Mouse (Mus musculus) erythroid progenitor cell, adult 5-6 weeks (primary cell): ENCODE measurements around the gene Rnf225. TPM values are rescaled to one million over a fixed set of nuclear protein-coding genes. Genes with fewer than 3 reads are reported as not detected.
"Not testable (repeated sequence)": the region's sequence is repeated elsewhere in the genome, so short reads cannot be mapped to it uniquely, and the experiment has no call there.

Experiments
- ATAC-seq: replicated peaks from 2 replicates; pipeline ENCODE4 v1.8.0; 2016; ENCODE audit warnings: moderate number of reproducible peaks, mild to moderate bottlenecking, moderate TSS enrichment, inconsistent platforms; ENCODE audit not compliant: poor library complexity, low FRiP score, severe bottlenecking
- total RNA-seq, 2 experiments: library from RNA; stranded (forward) in 1 of 2; stranded (reverse) in 1 of 2; fragments of 150-400 nt in 1 of 2; fragments of 186-747, 209-891 nt in 1 of 2; gene quantifications; 2 replicates each; pipeline versions ENCODE4 v1.2.3 to v1.2.4; 2015 to 2017; ENCODE audit warnings: low replicate concordance in 2 of 2

Rnf225 gene
- total RNA-seq, 2 experiments from 2014 or later = 0.42 TPM; not detected in 1

- no peak for ATAC-seq
Observed at GRCm38 (mm10) chr7:12926316-12926715, 900 bp upstream of the Rnf225 start.

DNA sequence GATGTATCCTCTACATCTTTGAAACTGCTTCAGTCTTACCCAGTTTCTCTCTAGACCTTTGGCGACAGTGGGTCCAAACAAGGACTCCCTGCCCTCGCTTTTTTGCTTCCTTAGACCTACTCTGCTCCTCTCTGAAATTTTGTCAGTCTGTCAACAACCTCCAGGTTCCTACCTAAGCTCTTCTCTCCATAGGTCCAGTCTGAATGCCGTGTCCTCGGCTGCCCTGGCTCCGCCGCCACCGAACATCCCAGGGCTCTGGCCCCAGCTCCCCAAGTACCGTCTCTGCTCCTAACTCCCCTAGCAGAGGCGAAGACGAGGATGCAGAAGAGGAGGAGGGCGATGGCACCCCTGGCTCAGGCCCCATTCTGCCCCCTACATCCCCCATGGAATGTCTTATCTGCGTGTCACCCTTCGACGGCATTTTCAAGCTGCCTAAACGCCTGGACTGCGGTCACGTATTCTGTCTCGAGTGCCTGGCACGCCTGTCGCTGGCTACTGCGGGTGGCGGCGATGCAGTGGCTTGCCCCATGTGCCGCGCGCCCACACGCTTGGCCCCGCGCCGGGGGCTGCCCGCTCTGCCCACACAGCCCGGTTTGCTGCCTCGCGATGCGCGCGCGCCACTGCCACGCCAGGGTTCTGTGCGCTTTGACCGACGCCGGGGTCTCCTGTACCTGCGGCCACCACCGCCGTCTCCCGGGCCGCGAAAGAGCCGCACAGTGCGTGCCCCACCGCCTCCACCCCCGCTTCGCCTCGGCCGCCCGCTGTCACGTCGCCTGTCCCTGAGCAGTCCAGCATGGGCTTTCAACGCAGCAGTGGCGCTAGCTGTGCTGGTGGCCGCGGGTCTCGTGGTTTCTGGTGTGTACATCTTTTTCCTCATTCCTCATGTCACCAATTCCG, 725 bp downstream of the Rnf225 start:
- ATAC-seq = no peak

DNA sequence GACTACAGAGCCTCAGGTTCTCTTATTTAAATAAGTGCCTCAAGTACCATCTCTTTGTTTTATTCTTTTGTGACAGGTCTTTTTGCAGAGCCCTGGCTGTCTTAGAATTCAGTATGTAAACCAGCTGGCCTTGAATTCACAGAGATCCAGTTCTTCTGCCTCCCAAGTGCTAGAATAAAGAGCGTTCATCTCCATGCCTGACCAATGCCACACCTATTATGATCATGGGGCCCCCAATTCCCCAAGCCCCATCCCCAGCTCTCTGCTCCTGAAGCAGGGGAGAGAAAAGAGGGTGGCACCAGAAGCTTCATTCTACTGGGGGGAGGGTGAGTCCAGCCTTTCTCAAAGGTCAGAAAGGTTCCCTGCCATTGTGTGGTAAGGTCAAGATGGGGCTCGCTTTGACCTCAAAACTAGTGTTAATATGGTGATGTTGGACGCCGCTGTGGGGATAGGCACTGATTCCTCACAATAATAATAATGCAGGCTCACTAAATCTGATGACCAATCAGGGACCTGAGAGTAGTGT, 6.5 kb downstream of the Rnf225 start:
- ATAC-seq = no peak

DNA sequence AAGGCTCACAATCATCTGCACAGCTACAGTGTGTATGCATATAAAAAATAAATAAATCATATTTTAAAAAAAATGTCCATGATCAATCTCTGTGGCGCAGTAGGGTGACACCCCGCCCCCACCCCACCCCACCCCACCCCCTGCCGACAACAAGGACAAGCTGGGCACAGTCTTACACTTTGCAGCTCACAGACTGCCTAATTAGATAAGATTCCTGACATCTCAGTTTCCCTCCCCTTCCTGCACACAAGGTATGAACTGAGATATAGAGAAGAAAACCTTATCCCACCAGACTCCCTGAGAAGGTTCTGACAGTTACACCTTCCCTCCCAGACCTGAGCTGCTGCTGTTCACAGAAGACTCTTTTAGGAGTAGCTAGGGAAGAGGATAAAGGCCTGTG, 7.6 kb downstream of the Rnf225 start:
- no peak for ATAC-seq

DNA sequence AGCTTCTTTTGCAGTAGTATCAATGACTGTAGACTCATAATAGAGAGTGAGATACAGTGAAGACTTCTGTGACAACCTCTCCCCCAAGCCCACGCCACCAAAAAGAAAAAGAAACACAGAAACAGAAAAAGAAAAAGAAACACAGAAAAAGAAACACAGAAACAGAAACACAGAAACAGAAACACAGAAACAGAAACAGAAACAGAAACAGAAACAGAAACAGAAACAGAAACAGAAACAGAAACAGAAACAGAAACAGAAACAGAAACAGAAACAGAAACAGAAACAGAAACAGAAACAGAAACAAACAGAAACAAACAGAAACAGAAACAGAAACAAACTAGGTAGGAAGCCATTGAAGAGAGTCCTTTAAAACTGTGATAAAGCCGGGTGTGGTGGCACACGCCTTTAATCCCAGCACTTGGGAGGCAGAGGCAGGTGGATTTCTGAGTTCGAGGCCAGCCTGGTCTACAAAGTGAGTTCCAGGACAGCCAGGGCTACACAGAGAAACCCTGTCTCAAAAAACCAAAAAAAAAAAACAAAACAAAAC, 10.1 kb downstream of the Rnf225 start:
- not testable (repeated sequence) for ATAC-seq

DNA sequence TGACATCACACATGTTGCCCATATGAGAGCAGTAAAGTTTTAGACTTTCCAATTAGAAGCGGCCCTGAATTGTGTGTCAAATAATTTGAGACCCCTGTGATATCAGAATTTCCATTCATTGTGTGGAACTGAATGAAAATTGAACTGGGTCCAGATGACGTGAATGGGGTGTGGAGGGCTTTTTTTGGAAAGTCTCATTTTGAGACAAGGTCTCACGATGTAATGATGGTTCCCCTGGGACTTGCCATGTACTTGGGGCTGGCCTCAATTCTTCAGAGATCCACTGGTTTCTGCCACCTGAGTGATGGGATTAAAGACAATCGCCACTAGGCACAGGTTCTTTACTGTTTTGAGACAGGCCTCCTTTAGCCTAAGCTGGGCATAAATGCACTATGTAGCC, 13.4 kb downstream of the Rnf225 start:
- no peak for ATAC-seq

DNA sequence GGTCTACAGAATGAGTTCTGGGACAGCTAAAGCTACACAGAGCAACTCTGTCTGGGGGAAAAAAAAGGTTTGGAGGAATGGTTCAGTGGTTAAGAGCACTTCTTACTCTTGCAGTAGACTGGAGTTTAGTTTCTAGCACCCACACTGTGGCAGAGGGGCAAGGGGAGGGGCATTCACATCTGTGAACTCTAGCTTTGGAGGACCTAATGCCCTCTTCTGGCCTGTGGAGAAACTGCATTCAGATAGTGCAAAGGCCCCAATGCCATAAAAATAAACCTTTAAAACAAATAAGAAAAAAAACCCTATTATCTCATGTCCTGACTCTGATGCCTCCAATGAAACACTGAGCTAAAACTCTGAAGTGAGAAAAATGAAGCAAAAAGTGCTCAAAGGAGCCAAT, 16.3 kb downstream of the Rnf225 start:
- ATAC-seq = peak; percentile 65; the same call in 1 of the 2 replicates

DNA sequence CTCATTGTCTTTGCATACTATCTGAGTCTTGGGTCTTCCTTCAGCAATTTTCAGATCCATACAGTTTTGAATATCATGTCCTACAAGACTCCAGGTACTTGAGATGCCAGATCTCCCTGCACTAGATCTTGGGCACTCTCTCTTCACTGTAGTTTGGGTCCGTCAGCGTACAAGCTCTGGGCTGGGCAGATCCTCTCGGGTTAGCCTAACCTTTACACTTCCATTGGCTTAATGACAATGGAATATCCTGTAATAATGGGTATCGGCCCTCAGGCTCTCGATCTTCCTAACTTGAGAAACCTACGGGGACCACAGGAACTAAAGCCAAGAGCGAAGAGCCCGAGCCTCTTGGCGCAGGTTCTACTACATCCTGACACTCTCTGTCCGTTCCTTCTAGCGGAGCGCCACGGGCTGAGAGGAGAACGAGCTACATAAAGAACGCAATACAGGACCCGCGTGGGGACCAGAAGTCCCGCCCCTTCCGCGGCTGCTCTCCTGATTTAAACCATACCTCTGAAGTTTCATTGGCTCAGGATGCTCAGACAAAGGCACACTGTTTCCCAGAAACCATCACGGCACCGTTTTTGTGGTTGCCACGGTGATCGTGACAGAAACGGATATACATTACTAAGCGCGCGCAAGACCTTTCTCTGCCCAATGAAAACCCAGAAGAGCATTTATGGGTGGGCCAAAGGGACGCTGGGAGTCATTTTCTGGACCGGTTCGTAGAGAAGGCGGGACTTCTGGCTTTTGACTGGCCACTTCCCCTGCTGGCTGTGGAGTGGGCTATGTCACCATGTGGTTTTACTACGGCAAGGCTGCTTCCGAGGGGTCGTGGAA, 22.0 kb downstream of the Rnf225 start:
- ATAC-seq = peak; percentile 97

DNA sequence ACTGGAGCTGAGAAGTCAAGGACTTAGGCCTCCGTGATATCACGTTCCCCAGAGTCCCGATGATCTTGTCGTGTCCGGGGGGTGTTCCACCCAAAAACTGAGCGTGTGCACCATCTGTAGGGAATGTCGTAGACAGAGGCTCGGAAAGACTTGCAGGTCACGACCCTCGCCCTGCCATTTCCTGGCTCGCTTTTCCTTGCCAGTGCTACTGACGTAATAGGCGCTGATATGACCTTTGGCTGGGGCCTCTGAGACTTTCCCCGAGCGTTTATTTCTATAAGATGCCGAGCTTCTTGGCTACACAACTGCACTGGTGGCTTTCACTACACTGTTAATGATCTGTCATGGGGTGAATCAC, 22.6 kb downstream of the Rnf225 start:
- ATAC-seq = peak; percentile 44

DNA sequence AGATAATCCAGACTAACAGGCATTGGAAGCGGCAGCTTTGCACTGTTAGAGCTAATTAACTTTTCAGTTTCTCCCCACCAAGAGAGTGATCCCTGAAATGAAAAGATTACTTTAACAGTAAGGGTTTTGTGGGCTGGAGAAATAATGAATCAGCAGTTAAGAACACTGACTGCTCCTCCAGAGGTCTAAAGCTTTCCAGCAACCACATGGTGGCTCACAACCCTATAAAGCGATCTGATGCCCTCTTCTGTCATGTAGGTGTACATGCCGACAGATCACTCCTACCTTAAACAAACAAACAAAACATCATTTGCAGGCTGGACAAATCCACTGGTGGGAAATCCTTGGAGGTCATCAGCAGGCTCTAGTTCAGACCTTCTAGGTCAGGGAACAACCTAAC, 27.7 kb downstream of the Rnf225 start:
- ATAC-seq = no peak

GRCm38 (mm10) chr7:12957511-12957910, 30.3 kb downstream of the Rnf225 start:
- ATAC-seq = no peak

DNA sequence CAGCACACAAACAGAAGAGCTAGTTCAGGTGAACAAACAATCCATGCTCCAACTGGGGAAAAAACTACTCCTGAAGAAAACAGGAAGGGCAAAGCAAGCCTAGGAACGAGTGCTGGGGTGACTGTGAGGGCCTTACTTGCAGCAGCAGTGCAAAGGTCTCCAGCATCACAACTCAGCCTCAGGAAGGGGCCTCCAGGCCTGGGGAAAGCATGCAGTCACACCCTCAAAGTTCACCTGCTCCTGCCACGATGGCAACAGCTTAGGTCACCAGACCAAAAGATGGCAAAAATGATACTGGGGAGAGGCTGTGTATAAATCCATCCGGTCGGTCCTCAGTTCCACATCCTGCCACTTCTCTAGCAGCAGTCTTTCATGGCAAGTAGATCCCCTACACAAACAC, 31.7 kb downstream of the Rnf225 start:
- ATAC-seq = no peak

GRCm38 (mm10) chr7:12959718-12960117, 32.5 kb downstream of the Rnf225 start:
- ATAC-seq = no peak

DNA sequence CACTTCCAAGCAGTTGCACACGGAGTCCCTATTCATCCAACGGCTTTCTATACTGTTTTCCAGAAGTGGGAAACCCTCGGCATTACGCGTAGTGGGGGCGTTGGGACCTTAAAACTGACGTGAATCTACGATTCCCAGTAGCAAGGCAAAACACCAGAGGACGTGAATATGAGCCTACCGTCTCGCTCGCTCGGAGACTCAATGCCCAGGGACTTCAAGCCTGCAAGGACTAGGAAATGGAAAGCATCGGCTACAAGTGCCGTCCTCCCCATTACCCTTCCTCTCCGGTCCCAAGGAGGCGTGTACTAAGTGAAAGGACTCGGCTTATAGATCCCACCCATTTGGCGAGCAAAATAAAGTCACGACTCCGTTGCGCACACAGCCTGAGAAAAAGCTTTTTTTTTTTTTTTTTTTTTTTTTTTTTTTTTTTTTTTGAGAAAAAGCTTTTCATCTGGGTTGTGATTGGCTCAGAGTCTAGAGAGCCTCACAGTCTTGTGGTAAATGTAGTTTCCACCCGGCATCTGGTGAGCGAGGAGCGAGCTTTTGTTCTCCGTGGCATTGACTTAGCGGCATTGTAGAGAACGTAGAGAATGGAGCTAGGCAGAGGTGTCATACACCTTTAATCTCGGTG, 34.4 kb downstream of the Rnf225 start:
- ATAC-seq = peak; percentile 75

- peak; percentile 89 for ATAC-seq
Observed at GRCm38 (mm10) chr7:12965678-12966091, 38.5 kb downstream of the Rnf225 start, which contains the start of gene Zfp324. Zfp324 (plus strand) TSS chr7:12965838.

DNA sequence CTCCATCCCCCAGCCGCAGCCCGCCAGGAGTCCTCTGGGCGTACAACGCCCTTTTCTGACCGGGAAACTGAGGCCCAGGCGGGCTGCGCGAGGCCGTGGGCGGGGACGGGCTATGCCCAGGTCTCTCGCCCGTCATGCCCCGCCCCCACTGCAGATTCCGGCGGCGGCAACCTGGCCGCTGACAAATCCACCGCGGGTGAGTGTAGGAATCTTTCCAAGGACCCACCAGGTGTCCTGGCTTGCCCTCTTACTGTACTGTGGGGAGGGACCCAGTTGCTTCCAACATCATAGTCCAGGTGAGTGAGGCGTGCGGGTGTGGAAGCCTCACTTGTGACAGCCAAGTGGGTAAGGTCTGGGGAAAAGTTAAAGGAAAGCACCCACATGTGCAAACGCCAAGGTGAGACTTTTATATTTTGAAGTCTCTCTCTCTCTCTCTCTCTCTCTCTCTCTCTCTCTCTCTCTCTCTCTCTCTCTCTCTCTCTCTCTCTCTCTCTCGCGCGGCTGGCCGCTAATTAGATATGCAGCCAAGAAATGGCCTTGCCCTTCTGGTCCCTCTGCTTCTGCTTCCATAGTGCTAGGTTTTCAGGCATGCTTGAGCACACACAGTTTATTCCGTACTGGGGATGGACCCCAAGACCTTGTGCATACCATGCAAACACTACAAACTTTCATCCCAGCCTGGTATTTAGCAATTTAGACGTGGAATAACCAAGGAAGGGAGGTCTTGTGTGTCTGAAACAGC, 39.1 kb downstream of the Rnf225 start:
- peak; percentile 82 for ATAC-seq

DNA sequence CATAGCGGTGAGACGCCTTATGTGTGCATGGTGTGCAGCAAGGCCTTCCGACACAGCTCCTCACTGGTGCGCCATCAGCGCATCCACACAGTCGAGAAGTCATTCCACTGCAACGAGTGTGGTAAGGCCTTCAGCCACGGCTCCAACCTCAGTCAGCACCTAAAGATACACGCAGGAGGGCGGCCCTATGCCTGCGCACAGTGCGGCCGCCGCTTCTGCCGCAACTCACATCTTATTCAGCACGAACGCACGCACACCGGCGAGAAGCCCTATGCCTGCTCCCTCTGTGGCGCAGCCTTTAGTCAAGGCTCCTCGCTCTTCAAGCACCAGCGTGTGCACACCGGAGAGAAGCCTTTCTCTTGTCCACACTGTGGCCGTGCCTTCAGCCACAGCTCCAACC, 43.7 kb downstream of the Rnf225 start:
- no peak for ATAC-seq

- peak; percentile 94 for ATAC-seq
Observed at GRCm38 (mm10) chr7:12977682-12978389, 50.6 kb downstream of the Rnf225 start, which contains the start of gene Zfp446. Zfp446 (plus strand) TSS chr7:12977848.
